Mouse (Mus musculus) erythroid progenitor cell, adult 5-6 weeks (primary cell): ENCODE data around the gene Ddx41. TPM values are rescaled to one million over a fixed set of nuclear protein-coding genes. Genes with fewer than 3 reads are reported as not detected.

Source experiments
- ATAC-seq: replicated peaks from 2 replicates; pipeline ENCODE4 v1.8.0; 2016; ENCODE audit warnings: moderate number of reproducible peaks, mild to moderate bottlenecking, moderate TSS enrichment, inconsistent platforms; ENCODE audit not compliant: poor library complexity, low FRiP score, severe bottlenecking
- total RNA-seq, 2 experiments: library from RNA; stranded (forward) in 1 of 2; stranded (reverse) in 1 of 2; fragments of 150-400 nt in 1 of 2; fragments of 186-747, 209-891 nt in 1 of 2; gene quantifications; 2 replicates each; pipeline versions ENCODE4 v1.2.3 to v1.2.4; 2015 to 2017; ENCODE audit warnings: low replicate concordance in 2 of 2

Gene Ddx41
- total RNA-seq, 2 experiments from 2014 or later = 5.9 to 28.7 TPM

GRCm38 (mm10) chr13:55510668-55511491, 25.6 kb downstream of the Ddx41 start:
- ATAC-seq = no peak

GRCm38 (mm10) chr13:55510332-55510667, 26.2 kb downstream of the Ddx41 start:
- ATAC-seq = no peak

- ATAC-seq = no peak
Measured at GRCm38 (mm10) chr13:55508531-55508930, 27.9 kb downstream of the Ddx41 start.

- ATAC-seq = no peak
Measured at GRCm38 (mm10) chr13:55507877-55508276, 28.6 kb downstream of the Ddx41 start.

GRCm38 (mm10) chr13:55506697-55507096, 29.8 kb downstream of the Ddx41 start:
- ATAC-seq = no peak

GRCm38 (mm10) chr13:55505810-55506209, 30.6 kb downstream of the Ddx41 start:
- ATAC-seq = no peak

GRCm38 (mm10) chr13:55504390-55504789, 32.1 kb downstream of the Ddx41 start:
- ATAC-seq = no peak

- ATAC-seq = no peak
Measured at GRCm38 (mm10) chr13:55502405-55502804, 34.1 kb downstream of the Ddx41 start.

- ATAC-seq = no peak
Measured at GRCm38 (mm10) chr13:55500575-55500974, 35.9 kb downstream of the Ddx41 start.

GRCm38 (mm10) chr13:55498906-55499305, 37.6 kb downstream of the Ddx41 start:
- no peak for ATAC-seq

- ATAC-seq = no peak
Measured at GRCm38 (mm10) chr13:55496661-55497060, 39.8 kb downstream of the Ddx41 start.

GRCm38 (mm10) chr13:55495702-55496101, 40.8 kb downstream of the Ddx41 start:
- ATAC-seq = no peak

GRCm38 (mm10) chr13:55494883-55495621, 41.4 kb downstream of the Ddx41 start:
- ATAC-seq = no peak

GRCm38 (mm10) chr13:55494257-55494656, 42.2 kb downstream of the Ddx41 start:
- ATAC-seq = no peak

GRCm38 (mm10) chr13:55487578-55488498, 48.6 kb downstream of the Ddx41 start, which contains the start of gene Dbn1:
Dbn1 (minus strand) TSS chr13:55488111.
- ATAC-seq = no peak

GRCm38 (mm10) chr13:55486916-55487577, 49.4 kb downstream of the Ddx41 start:
- no peak for ATAC-seq

- 0 out of 2 replicates have a peak, but pooled peaks have one; percentile 16 for ATAC-seq
Measured at GRCm38 (mm10) chr13:55486029-55486794, 50.2 kb downstream of the Ddx41 start.

GRCm38 (mm10) chr13:55484520-55485088, 51.9 kb downstream of the Ddx41 start:
- no peak for ATAC-seq
